Mouse (Mus musculus) midbrain, embryonic 14.5 days (tissue): ENCODE measurements around the gene Borcs7. TPM values are rescaled to one million over a fixed set of nuclear protein-coding genes. Genes with fewer than 3 reads are reported as not detected.
A peak's percentile ranks its signal among the peaks of the same experiment; 100 is the strongest.
"Not testable (repeated sequence)": the region's sequence is repeated elsewhere in the genome, so short reads cannot be mapped to it uniquely, and the experiment has no call there.

Experiments
- ATAC-seq: fragments of 200-750 bp; cut with Nextera tagmentation; 2 replicates; pipeline ENCODE4 v1.8.0; 2017; ENCODE audit warnings: moderate number of reproducible peaks, moderate library complexity; ENCODE audit not compliant: low FRiP score, low TSS enrichment
- DNase-seq: peaks from one replicate; pipeline ENCODE4 v3.0.0-alpha.2; 2015
- H3K27ac ChIP-seq: fragments of 300-500 bp; sonication (generic); replicated peaks from 2 replicates; pipeline ENCODE4 v1.5.1; 2014; ENCODE audit warnings: mild to moderate bottlenecking, low read depth, low read length, moderate library complexity
- H3K27me3 ChIP-seq: fragments of 300-500 bp; sonication (generic); 2 replicates; pipeline ENCODE4 v1.6.1; 2014; ENCODE audit warnings: low read length, control low read depth, mixed read lengths; ENCODE audit not compliant: control insufficient read depth, insufficient read depth
- H3K36me3 ChIP-seq: fragments of 300-500 bp; sonication (generic); 2 replicates; pipeline ENCODE4 v1.6.1; 2014; ENCODE audit warnings: low read length, control low read depth; ENCODE audit not compliant: control insufficient read depth, insufficient read depth
- H3K4me1 ChIP-seq: fragments of 300-500 bp; sonication (generic); 2 replicates; pipeline ENCODE4 v1.6.1; 2014; ENCODE audit warnings: mild to moderate bottlenecking, antibody characterized with exemption, low read length, control low read depth; ENCODE audit not compliant: control insufficient read depth, insufficient read depth
- H3K4me2 ChIP-seq: fragments of 300-500 bp; sonication (generic); 2 replicates; pipeline ENCODE4 v1.6.1; 2014; ENCODE audit warnings: mild to moderate bottlenecking, low read length, moderate library complexity
- H3K4me3 ChIP-seq: fragments of 300-500 bp; sonication (generic); replicated peaks from 2 replicates; pipeline ENCODE4 v1.5.1; 2014; ENCODE audit warnings: low read depth, low read length
- H3K9ac ChIP-seq: fragments of 300-500 bp; sonication (generic); replicated peaks from 2 replicates; pipeline ENCODE4 v1.6.1; 2014; ENCODE audit warnings: mild to moderate bottlenecking, low read length, moderate library complexity
- H3K9me3 ChIP-seq: fragments of 300-500 bp; sonication (generic); 2 replicates; pipeline ENCODE4 v1.6.1; 2016; ENCODE audit warnings: low read length, control low read depth, mixed read lengths; ENCODE audit not compliant: control insufficient read depth
- WGBS: fragments of 180-500 bp; shearing (Covaris S2); extraction: QIAGEN DNeasy Blood & Tissue Kit; methylation state at CpG from one replicate; pipeline ENCODE4 v1.1.7; 2014; 5-methylcytosine and 5-hydroxymethylcytosine counted together
- polyA plus RNA-seq: library from polyadenylated mRNA; unstranded; fragments of >200 nt; fragmentation: Nextera tagmentation; extraction: Ambion mirVana; gene quantifications from 2 replicates; pipeline ENCODE4 v1.2.1, GENCODE M21; 2014

Gene Borcs7
- polyA plus RNA-seq, 1 experiment from 2014 or later, result 21.6 TPM

DNA sequence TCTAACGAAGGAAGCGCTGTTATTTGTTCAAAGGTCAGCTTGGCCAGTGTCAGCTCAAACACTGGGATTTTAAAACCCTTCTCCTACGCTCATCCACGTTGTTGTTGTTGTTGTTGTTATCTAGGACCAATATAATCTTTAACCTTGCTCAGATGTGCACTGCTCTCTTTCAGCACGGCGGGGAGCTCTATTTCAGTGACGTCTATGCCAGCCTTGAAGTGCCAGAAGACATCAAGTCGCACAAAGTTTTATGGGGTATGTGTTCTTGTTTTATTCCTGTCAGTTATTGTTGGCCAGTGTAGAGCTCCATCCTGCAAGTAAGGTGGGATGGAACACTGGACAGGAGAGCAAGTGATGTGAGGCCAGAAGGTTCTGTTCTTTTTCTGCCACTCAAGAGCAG lies 25.3 kb downstream of the Borcs7 start:
- H3K27me3 ChIP-seq, result no peaks in the 10 kb centered on the region
- no peak overlapping the region for H3K9ac ChIP-seq
- peaks cover 5% of the 10 kb centered on the region; the same call in 1 of the 2 replicates for H3K9me3 ChIP-seq
- H3K4me3 ChIP-seq, result no peak overlapping the region
- peaks cover 5% of the 10 kb centered on the region; the same call in 1 of the 2 replicates for H3K36me3 ChIP-seq
- 94% methylated on average over 8 of the region's 8 CpGs for WGBS
- H3K4me1 ChIP-seq, result no peaks in the 10 kb centered on the region
- ATAC-seq, result no peak
- DNase-seq, result no peak
- no peak overlapping the region for H3K4me2 ChIP-seq
- no peak overlapping the region for H3K27ac ChIP-seq

DNA sequence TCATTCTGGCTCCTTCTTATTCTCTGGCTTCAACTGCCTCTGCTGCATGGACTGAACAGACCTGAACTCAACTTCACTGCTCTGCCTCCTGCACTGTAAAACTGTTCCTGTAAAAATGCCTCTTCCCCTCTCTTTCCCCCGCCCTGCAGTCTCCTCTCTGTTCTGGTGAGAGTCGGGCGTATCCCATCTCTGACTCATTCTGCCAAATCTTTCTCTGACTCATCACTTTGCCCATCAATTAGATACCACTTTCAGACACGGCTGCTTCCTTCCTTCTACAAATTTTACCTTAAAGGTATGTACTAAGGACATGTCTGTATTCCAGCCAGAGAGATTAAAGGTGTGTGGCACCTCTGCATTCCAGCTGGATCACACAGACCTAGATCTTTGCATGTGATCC lies 28.4 kb downstream of the Borcs7 start:
- H3K27ac ChIP-seq, result no peak overlapping the region
- no peak overlapping the region for H3K9ac ChIP-seq
- no peak for DNase-seq
- peaks cover 7% of the 10 kb centered on the region; the same call in 1 of the 2 replicates for H3K36me3 ChIP-seq
- no peak overlapping the region for H3K4me3 ChIP-seq
- H3K9me3 ChIP-seq, result peaks cover 5% of the 10 kb centered on the region; the same call in 1 of the 2 replicates
- H3K4me2 ChIP-seq, result no peak overlapping the region
- no peaks in the 10 kb centered on the region for H3K27me3 ChIP-seq
- no peaks in the 10 kb centered on the region for H3K4me1 ChIP-seq
- ATAC-seq, result no peak
- WGBS, result 90% methylated on average over 4 of the region's 4 CpGs

DNA sequence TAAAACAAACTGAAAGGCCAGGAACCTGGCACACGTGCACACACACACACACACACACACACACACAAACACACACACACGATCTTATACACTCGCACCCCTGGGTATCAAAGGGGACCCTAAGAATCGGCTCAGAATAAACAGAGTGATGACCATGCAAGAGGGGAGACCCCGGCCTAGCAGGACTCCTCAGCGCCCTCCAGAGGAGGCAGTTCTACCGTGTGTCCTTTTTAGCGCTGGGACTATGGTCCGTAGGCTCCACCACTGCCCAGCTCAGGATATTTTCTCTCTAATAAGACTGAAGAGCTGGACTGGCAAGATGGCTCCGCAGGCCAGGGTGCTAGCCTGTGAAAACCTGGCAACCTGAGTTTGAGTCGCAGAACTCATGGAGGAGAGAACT lies 34.7 kb downstream of the Borcs7 start:
- WGBS, result 70% methylated on average over 11 of the region's 11 CpGs
- Histone ChIP-seq H3K9me3 (no peaks in the 10 kb centered on the region), H3K36me3 (0 out of 2 replicates have a peak, but pooled peaks cover 5% of the 10 kb centered on the region), H3K4me1 (peaks cover 8% of the 10 kb centered on the region; the same call in 1 of the 2 replicates), H3K4me3 (no peak overlapping the region), H3K4me2 (no peak overlapping the region), H3K27ac (no peak overlapping the region), H3K9ac (no peak overlapping the region), H3K27me3 (no peaks in the 10 kb centered on the region)
- ATAC-seq (no peak), DNase-seq (no peak)

DNA sequence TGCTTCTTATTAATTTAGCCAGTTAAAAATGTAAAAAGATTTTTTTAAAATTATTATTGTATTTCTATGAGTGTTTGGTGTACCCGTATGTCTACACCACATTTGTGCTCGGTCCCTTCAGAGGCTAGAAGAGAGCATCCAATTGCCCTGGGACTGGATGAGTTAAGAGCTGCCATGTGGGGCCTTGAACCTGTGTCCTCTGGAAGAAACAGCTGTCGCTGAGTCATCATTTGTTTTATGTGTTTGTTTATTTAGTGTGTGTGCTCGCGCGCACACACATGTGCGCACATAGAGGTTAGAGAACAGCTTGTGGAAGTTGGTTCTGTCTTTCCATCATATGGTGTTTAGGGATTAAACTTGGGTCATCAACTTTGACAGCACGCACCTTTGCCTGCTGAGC lies 36.4 kb downstream of the Borcs7 start:
- H3K27me3 ChIP-seq, result no peaks in the 10 kb centered on the region
- H3K4me2 ChIP-seq, result no peak overlapping the region
- H3K4me1 ChIP-seq, result peaks cover 8% of the 10 kb centered on the region; the same call in 1 of the 2 replicates
- ATAC-seq, result no peak
- no peaks in the 10 kb centered on the region for H3K9me3 ChIP-seq
- WGBS, result 98% methylated on average over 8 of the region's 8 CpGs
- no peak for DNase-seq
- no peak overlapping the region for H3K4me3 ChIP-seq
- no peak overlapping the region for H3K27ac ChIP-seq
- no peak overlapping the region for H3K9ac ChIP-seq
- 0 out of 2 replicates have a peak, but pooled peaks cover 5% of the 10 kb centered on the region for H3K36me3 ChIP-seq

DNA sequence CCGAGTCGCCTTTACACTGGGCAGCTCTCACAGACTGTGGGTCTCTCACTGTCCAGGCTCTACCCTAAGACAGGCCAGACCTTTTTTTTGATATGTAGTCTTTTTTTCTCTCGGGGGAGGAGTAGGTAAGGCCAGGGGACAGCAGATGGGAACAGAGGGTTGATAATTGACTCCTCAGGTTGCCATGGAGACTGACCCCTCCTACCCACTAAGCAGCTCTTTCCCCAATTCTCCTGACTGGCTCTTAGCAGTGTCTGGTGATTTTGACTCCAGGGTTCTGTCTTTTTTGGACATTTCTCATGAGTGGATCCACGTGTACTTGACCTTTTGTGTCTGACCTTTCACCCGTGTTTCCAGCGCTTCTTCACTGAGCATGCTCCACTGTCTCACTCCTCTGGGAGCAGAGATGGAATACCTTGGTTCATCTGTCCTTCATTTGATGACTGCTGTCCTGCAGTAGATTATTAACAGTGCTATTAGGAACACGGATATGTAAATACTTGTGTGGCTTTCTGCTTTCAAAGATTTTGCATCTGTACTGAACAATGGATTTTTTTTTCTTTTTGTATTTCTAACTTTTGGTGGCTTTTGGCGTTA lies 37.5 kb downstream of the Borcs7 start:
- 44% methylated on average over 8 of the region's 8 CpGs for WGBS
- Histone ChIP-seq H3K27me3 (no peaks in the 10 kb centered on the region), H3K9me3 (no peaks in the 10 kb centered on the region), H3K36me3 (0 out of 2 replicates have a peak, but pooled peaks cover 3% of the 10 kb centered on the region), H3K4me3 (no peak overlapping the region), H3K4me1 (peaks cover 8% of the 10 kb centered on the region; the same call in 1 of the 2 replicates), H3K27ac (no peak overlapping the region; the same call in 1 of the 2 replicates), H3K9ac (no peak overlapping the region), H3K4me2 (no peak overlapping the region)
- ATAC-seq (no peak; the same call in 1 of the 2 replicates), DNase-seq (peak; percentile 61)

DNA sequence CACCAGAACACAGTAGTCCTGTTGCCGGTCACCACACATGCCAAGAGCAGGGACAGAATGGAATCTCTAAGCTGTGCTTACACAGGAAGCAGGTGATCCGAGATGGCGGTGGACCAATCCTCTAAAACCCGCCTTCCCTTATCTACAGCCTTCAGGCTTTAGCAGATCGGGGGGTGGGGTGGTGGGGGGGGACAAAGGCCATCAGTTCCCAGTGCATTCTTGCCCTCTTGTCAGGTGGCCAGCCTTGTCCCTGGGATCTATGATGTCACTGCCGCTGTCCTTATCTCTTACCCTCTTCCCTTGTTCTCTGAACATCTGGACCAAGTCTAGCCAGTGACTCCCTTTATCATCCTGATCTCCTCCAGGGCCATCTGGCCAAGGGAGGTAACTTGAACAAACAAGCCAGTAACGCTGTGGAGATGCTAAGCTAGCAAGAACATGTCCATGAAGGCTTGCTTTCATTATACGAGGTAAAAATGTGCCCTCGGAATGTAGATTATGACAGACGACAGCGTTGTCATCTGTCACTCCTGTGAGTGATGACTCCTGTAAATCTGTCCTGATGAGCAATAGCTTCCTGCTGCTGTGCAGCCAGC lies 38.3 kb downstream of the Borcs7 start:
- Histone ChIP-seq H3K4me3 (no peak overlapping the region), H3K36me3 (0 out of 2 replicates have a peak, but pooled peaks cover 3% of the 10 kb centered on the region), H3K27ac (no peak overlapping the region), H3K4me2 (no peak overlapping the region), H3K4me1 (peaks cover 8% of the 10 kb centered on the region; the same call in 1 of the 2 replicates), H3K9ac (no peak overlapping the region), H3K27me3 (no peaks in the 10 kb centered on the region), H3K9me3 (no peaks in the 10 kb centered on the region)
- DNase-seq, result no peak
- 88% methylated on average over 11 of the region's 11 CpGs for WGBS
- ATAC-seq, result no peak

DNA sequence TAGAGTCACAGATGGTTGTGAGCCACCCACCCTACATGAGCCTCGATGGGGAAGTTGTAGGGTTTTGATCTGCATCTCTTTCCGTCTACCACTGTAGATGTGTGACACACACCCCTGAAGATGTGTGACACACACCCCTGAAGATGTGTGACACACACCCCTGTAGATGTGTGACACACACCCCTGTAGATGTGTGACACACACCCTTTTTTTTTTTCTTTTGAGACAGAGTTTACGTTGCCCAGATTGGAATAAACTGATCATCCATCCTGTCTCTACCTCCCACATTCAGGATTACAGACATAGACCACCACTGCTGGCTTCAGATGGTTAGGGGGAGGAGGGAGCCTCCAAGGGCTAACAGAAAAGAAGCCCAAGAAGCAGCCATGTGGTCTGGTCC lies 39.2 kb downstream of the Borcs7 start:
- 0 out of 2 replicates have a peak, but pooled peaks cover 3% of the 10 kb centered on the region for H3K36me3 ChIP-seq
- peaks cover 8% of the 10 kb centered on the region; the same call in 1 of the 2 replicates for H3K4me1 ChIP-seq
- no peaks in the 10 kb centered on the region for H3K9me3 ChIP-seq
- H3K4me3 ChIP-seq, result no peak overlapping the region
- 91% methylated on average over 3 of the region's 3 CpGs for WGBS
- H3K27ac ChIP-seq, result no peak overlapping the region
- H3K9ac ChIP-seq, result no peak overlapping the region
- H3K27me3 ChIP-seq, result no peaks in the 10 kb centered on the region
- ATAC-seq (no peak), DNase-seq (no peak)
- no peak overlapping the region for H3K4me2 ChIP-seq

DNA sequence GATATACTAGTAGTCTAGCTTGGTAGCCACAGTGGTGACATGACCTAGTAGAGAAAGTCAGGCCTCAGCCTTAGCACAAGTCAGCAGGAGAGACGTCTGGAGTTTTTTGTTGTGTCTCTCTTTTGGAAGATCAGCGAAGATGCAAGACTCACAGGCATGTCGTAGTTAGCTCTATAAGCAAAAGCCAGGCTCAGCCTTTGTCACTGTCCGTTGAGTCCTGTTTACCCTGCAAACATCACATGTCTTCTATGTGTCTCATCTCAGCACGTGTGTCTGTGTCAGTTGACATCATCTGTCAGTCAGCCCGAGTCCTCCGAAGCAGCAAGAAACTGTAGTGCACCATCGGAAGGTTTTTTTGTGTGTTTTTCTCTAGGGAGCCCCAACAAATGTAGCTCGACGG lies 41.6 kb downstream of the Borcs7 start:
- no peak overlapping the region for H3K9ac ChIP-seq
- no peak overlapping the region for H3K4me3 ChIP-seq
- no peak for DNase-seq
- no peak overlapping the region for H3K4me2 ChIP-seq
- no peaks in the 10 kb centered on the region for H3K9me3 ChIP-seq
- H3K4me1 ChIP-seq, result peaks cover 8% of the 10 kb centered on the region; the same call in 1 of the 2 replicates
- no peaks in the 10 kb centered on the region for H3K36me3 ChIP-seq
- WGBS, result 87% methylated on average over 10 of the region's 10 CpGs
- no peaks in the 10 kb centered on the region for H3K27me3 ChIP-seq
- H3K27ac ChIP-seq, result no peak overlapping the region
- ATAC-seq, result no peak

DNA sequence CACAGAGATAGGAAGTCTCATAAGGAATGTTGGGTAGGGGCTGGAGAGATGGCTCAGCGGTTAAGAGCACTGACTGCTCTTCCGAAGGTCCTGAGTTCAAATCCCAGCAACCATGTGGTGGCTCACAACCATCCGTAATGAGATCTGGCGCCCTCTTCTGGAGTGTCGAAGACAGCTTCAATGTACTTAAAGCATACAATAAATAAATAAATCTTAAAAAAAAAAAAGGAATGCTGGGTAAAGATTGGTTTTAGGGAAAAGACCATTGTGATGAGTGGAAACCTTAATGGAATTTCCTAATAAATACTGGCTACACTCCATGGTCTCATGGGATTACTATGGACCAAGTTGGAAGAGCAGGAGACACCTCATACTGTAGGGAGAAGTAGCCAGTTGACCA lies 43.0 kb downstream of the Borcs7 start:
- H3K4me2 ChIP-seq, ATAC-seq, H3K36me3 ChIP-seq, H3K27me3 ChIP-seq, DNase-seq, H3K27ac ChIP-seq, H3K9me3 ChIP-seq, H3K4me3 ChIP-seq, H3K9ac ChIP-seq, H3K4me1 ChIP-seq: not testable (repeated sequence)
- 93% methylated on average over 5 of the region's 5 CpGs for WGBS
